Mouse (Mus musculus): ENCODE measurements around the gene 1700031F05Rik. TPM values are rescaled to one million over a fixed set of nuclear protein-coding genes. Genes with fewer than 3 reads are reported as not detected.
"Not testable (repeated sequence)": the region's sequence is repeated elsewhere in the genome, so short reads cannot be mapped to it uniquely, and the experiment has no call there.

1700031F05Rik gene
- not detected in 2 replicates for polyA plus RNA-seq (2014; fragmentation: Nextera tagmentation; extraction: Ambion mirVana)

GRCm38 (mm10) chrX:102867871-102868270, at the start of gene 1700031F05Rik:
Gene 1700031F05Rik (minus strand): TSS chrX:102867971.
- Histone ChIP-seq H3K4me1 (replicated peaks; ENCODE audit: control insufficient read depth, insufficient read depth, low read length) (no peaks in the 10 kb centered on the region), H3K4me2 (ENCODE audit: low read length) (no peak within 1 kb of the TSS), H3K27ac (ENCODE audit: low read depth) (no peak within 1 kb of the TSS), H3K36me3 (ENCODE audit: control insufficient read depth, insufficient read depth, low read length) (no peaks in the 10 kb centered on the region), H3K27me3 (replicated peaks; ENCODE audit: control insufficient read depth, insufficient read depth, low read length) (no peaks in the 10 kb centered on the region), H3K9me3 (ENCODE audit: control insufficient read depth, low read length) (no peaks in the 10 kb centered on the region), H3K9ac (ENCODE audit: low read length) (no peak within 1 kb of the TSS), H3K4me3 (ENCODE audit: low read depth, low read length) (no peak within 1 kb of the TSS)
- WGBS: 90% methylated on average over 6 of the region's 6 CpGs
- no peak for DNase-seq (ENCODE audit: low spot score)
- ATAC-seq (replicated peaks; ENCODE audit: low FRiP score, low TSS enrichment, low read depth): no peak

GRCm38 (mm10) chrX:102914823-102915222, 47.1 kb upstream of the 1700031F05Rik start:
- 100% methylated on average over 1 of the region's 1 CpGs for WGBS
- not testable (repeated sequence) for H3K4me2 ChIP-seq (ENCODE audit: low read length); DNase-seq (ENCODE audit: low spot score); H3K4me1 ChIP-seq (replicated peaks; ENCODE audit: control insufficient read depth, insufficient read depth, low read length); H3K36me3 ChIP-seq (ENCODE audit: control insufficient read depth, insufficient read depth, low read length); H3K9me3 ChIP-seq (ENCODE audit: control insufficient read depth, low read length); H3K9ac ChIP-seq (ENCODE audit: low read length); ATAC-seq (replicated peaks; ENCODE audit: low FRiP score, low TSS enrichment, low read depth); H3K27me3 ChIP-seq (replicated peaks; ENCODE audit: control insufficient read depth, insufficient read depth, low read length); H3K27ac ChIP-seq (ENCODE audit: low read depth); H3K4me3 ChIP-seq (ENCODE audit: low read depth, low read length)

GRCm38 (mm10) chrX:102908587-102908986, 40.8 kb upstream of the 1700031F05Rik start, which contains the start of the genes Dmrtc1a and 1700011M02Rik:
Gene Dmrtc1a (minus strand): TSS chrX:102908687.
Gene 1700011M02Rik (plus strand): TSS chrX:102908905.
- ATAC-seq (replicated peaks; ENCODE audit: low FRiP score, low TSS enrichment, low read depth); H3K4me2 ChIP-seq (ENCODE audit: low read length): not testable (repeated sequence)
- 81% methylated on average over 3 of the region's 9 CpGs for WGBS

GRCm38 (mm10) chrX:102854516-102854915, 13.3 kb downstream of the 1700031F05Rik start, which contains the start of gene Dmrtc1c2:
Gene Dmrtc1c2 (minus strand): TSS chrX:102854616.
- H3K36me3 ChIP-seq (ENCODE audit: control insufficient read depth, insufficient read depth, low read length); H3K9ac ChIP-seq (ENCODE audit: low read length); H3K9me3 ChIP-seq (ENCODE audit: control insufficient read depth, low read length); H3K4me1 ChIP-seq (replicated peaks; ENCODE audit: control insufficient read depth, insufficient read depth, low read length); H3K4me3 ChIP-seq (ENCODE audit: low read depth, low read length); H3K27ac ChIP-seq (ENCODE audit: low read depth); H3K4me2 ChIP-seq (ENCODE audit: low read length); DNase-seq (ENCODE audit: low spot score); H3K27me3 ChIP-seq (replicated peaks; ENCODE audit: control insufficient read depth, insufficient read depth, low read length); ATAC-seq (replicated peaks; ENCODE audit: low FRiP score, low TSS enrichment, low read depth): not testable (repeated sequence)
- WGBS: no CpG with 5 or more reads among the region's 13 CpGs

More at GRCm38 (mm10) chrX:102908587-102908986, 40.8 kb upstream of the 1700031F05Rik start, which contains the start of the genes Dmrtc1a and 1700011M02Rik:
- not testable (repeated sequence) for DNase-seq (ENCODE audit: low spot score); H3K4me3 ChIP-seq (ENCODE audit: low read depth, low read length); H3K9ac ChIP-seq (ENCODE audit: low read length); H3K4me1 ChIP-seq (replicated peaks; ENCODE audit: control insufficient read depth, insufficient read depth, low read length); H3K27ac ChIP-seq (ENCODE audit: low read depth); H3K9me3 ChIP-seq (ENCODE audit: control insufficient read depth, low read length); H3K36me3 ChIP-seq (ENCODE audit: control insufficient read depth, insufficient read depth, low read length); H3K27me3 ChIP-seq (replicated peaks; ENCODE audit: control insufficient read depth, insufficient read depth, low read length)

- Histone ChIP-seq H3K36me3 (ENCODE audit: control insufficient read depth, insufficient read depth, low read length) (no peaks in the 10 kb centered on the region), H3K4me2 (ENCODE audit: low read length) (no peak overlapping the region), H3K4me1 (replicated peaks; ENCODE audit: control insufficient read depth, insufficient read depth, low read length) (no peaks in the 10 kb centered on the region), H3K9me3 (ENCODE audit: control insufficient read depth, low read length) (no peaks in the 10 kb centered on the region), H3K27me3 (replicated peaks; ENCODE audit: control insufficient read depth, insufficient read depth, low read length) (no peaks in the 10 kb centered on the region), H3K4me3 (ENCODE audit: low read depth, low read length) (no peak overlapping the region), H3K9ac (ENCODE audit: low read length) (no peak overlapping the region), H3K27ac (ENCODE audit: low read depth) (no peak overlapping the region)
- WGBS: 64% methylated on average over 4 of the region's 4 CpGs
- no peak for DNase-seq (ENCODE audit: low spot score)
- ATAC-seq (replicated peaks; ENCODE audit: low FRiP score, low TSS enrichment, low read depth): no peak
These were observed 55.5 kb downstream of the 1700031F05Rik start for GRCm38 (mm10) chrX:102812311-102812710.

Other genes starting within 250 kb of the 1700031F05Rik start
- 8.6 and 10.3 TPM in 2 replicates for gene Phka1, start 223.7 kb downstream of the 1700031F05Rik start, polyA plus RNA-seq (2014; fragmentation: Nextera tagmentation; extraction: Ambion mirVana)
- not detected in 2 replicates for gene Gm3880, start 181.0 kb downstream of the 1700031F05Rik start, polyA plus RNA-seq (2014; fragmentation: Nextera tagmentation; extraction: Ambion mirVana)
- gene Gm9112, start 160.3 kb downstream of the 1700031F05Rik start, polyA plus RNA-seq (2014; fragmentation: Nextera tagmentation; extraction: Ambion mirVana): not detected in 2 replicates
- not detected in 2 replicates for gene Dmrtc1b, start 160.1 kb downstream of the 1700031F05Rik start, polyA plus RNA-seq (2014; fragmentation: Nextera tagmentation; extraction: Ambion mirVana)
- gene Dmrtc1c1, start 65.0 kb downstream of the 1700031F05Rik start, polyA plus RNA-seq (2014; fragmentation: Nextera tagmentation; extraction: Ambion mirVana): not detected in 2 replicates
- gene Dmrtc1c2, start 13.4 kb downstream of the 1700031F05Rik start, polyA plus RNA-seq (2014; fragmentation: Nextera tagmentation; extraction: Ambion mirVana): not detected in 2 replicates
- gene Dmrtc1a, start 40.7 kb upstream of the 1700031F05Rik start, polyA plus RNA-seq (2014; fragmentation: Nextera tagmentation; extraction: Ambion mirVana): 1.1 and 1.3 TPM in 2 replicates
- not detected in 2 replicates for gene 1700011M02Rik, start 40.9 kb upstream of the 1700031F05Rik start, polyA plus RNA-seq (2014; fragmentation: Nextera tagmentation; extraction: Ambion mirVana)
- not detected in 2 replicates for gene 1700018G05Rik, start 60.4 kb upstream of the 1700031F05Rik start, polyA plus RNA-seq (2014; fragmentation: Nextera tagmentation; extraction: Ambion mirVana)